Mouse (Mus musculus) macrophage (primary cell): Measurements from ENCODE around the gene Hdgfl3. TPM values are rescaled to one million over a fixed set of nuclear protein-coding genes. Genes with fewer than 3 reads are reported as not detected.

Source experiments
- H3K27ac ChIP-seq: fragments of 350-480 bp; formaldehyde crosslinking; 2 replicates; pipeline ENCODE4 v1.9.0; 2021
- H3K36me3 ChIP-seq: fragments of 350-480 bp; formaldehyde crosslinking; 2 replicates; pipeline ENCODE4 v1.9.0; 2021; ENCODE audit errors: inconsistent target
- H3K4me3 ChIP-seq: fragments of 350-480 bp; formaldehyde crosslinking; 2 replicates; pipeline ENCODE4 v1.9.0; 2021; ENCODE audit errors: inconsistent target
- H3K79me2 ChIP-seq: fragments of 350-480 bp; formaldehyde crosslinking; 2 replicates; pipeline ENCODE4 v1.9.0; 2021; ENCODE audit errors: inconsistent target
- WGBS: methylation state at CpG from one replicate; pipeline ENCODE4 v1.1.7; 2026; ENCODE audit warnings: inconsistent platforms; ENCODE audit not compliant: missing documents; 5-methylcytosine and 5-hydroxymethylcytosine counted together
- polyA plus RNA-seq: library from polyadenylated mRNA; stranded (reverse); fragments of 250-400 nt; gene quantifications from 3 replicates; pipeline ENCODE4 v1.2.4, GENCODE M21; 2018; ENCODE audit warnings: inconsistent platforms

Gene Hdgfl3
- polyA plus RNA-seq, 1 experiment from 2014 or later: 0.17 TPM

GRCm38 (mm10) chr7:81933061-81933600 is 1.1 kb downstream of the Hdgfl3 start:
- Histone ChIP-seq H3K79me2 (no peaks in the 10 kb centered on the region), H3K4me3 (no peak overlapping the region), H3K27ac (no peak overlapping the region), H3K36me3 (no peaks in the 10 kb centered on the region)
- WGBS: 6% methylated on average over 23 of the region's 23 CpGs

DNA sequence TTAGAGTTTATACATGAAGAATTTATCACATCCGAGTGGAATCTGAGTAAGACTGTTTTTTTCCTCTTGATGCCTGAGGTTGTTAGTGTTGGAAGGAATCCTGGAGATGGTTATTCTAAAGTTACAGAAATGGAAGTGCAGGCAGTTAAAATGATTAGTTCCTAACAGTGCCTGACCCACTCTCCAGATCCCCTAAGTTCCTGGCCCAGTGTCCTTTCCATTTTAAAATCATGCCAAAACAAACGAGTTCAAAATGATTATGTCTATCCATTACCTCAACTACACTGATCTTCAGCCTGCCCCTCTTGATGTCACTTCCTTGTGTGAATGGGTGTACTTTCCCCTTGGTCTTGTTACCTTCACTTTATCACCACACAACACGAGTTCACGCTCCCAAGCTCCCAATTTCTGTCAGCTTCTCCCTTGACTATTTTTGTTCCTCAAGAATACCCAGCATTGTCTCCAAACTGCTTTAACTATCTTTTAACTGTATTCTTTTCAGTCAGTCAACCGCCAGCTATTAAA is 1.7 kb downstream of the Hdgfl3 start:
- no peaks in the 10 kb centered on the region for H3K79me2 ChIP-seq
- H3K27ac ChIP-seq: no peak overlapping the region
- no peaks in the 10 kb centered on the region for H3K36me3 ChIP-seq
- H3K4me3 ChIP-seq: no peak overlapping the region
- WGBS: 49% methylated on average over 5 of the region's 5 CpGs

GRCm38 (mm10) chr7:81928998-81929397 is 5.3 kb downstream of the Hdgfl3 start:
- no peaks in the 10 kb centered on the region for H3K79me2 ChIP-seq
- WGBS: 56% methylated on average over 7 of the region's 7 CpGs
- H3K4me3 ChIP-seq: no peak overlapping the region

GRCm38 (mm10) chr7:81921379-81921952 is 12.8 kb downstream of the Hdgfl3 start:
- Histone ChIP-seq H3K4me3 (no peak overlapping the region), H3K79me2 (no peaks in the 10 kb centered on the region), H3K27ac (no peak overlapping the region), H3K36me3 (no peaks in the 10 kb centered on the region)
- 6% methylated on average over 1 of the region's 1 CpGs for WGBS

More at GRCm38 (mm10) chr7:81928998-81929397, 5.3 kb downstream of the Hdgfl3 start:
- Histone ChIP-seq H3K36me3 (no peaks in the 10 kb centered on the region), H3K27ac (no peak overlapping the region)

DNA sequence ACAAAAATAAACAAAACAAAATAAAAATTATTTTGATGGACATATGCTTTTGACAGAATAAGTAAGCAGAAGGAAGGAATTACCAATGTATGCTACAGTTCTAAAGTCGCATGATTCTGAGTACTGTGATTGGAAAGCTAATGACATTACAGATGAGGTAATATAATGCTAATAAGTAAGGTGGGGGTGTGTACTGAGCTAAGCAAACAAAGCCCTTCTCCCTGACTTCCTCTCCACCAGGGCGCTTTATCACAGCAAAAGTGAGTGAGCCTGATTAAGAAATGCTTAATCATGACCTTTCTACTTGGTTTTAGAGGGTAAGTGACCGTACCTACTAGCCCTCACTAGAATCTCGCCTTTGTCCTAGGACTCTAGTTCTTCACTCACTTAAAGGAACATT is 14.0 kb downstream of the Hdgfl3 start:
- H3K27ac ChIP-seq: no peak overlapping the region
- H3K36me3 ChIP-seq: no peaks in the 10 kb centered on the region
- no peak overlapping the region for H3K4me3 ChIP-seq
- H3K79me2 ChIP-seq: no peaks in the 10 kb centered on the region
- 78% methylated on average over 4 of the region's 4 CpGs for WGBS

- WGBS: 89% methylated on average over 5 of the region's 5 CpGs
- no peak overlapping the region for H3K27ac ChIP-seq
- no peaks in the 10 kb centered on the region for H3K36me3 ChIP-seq
- no peak overlapping the region for H3K4me3 ChIP-seq
- no peaks in the 10 kb centered on the region for H3K79me2 ChIP-seq
Measured at GRCm38 (mm10) chr7:81918316-81918715, 16.0 kb downstream of the Hdgfl3 start.

DNA sequence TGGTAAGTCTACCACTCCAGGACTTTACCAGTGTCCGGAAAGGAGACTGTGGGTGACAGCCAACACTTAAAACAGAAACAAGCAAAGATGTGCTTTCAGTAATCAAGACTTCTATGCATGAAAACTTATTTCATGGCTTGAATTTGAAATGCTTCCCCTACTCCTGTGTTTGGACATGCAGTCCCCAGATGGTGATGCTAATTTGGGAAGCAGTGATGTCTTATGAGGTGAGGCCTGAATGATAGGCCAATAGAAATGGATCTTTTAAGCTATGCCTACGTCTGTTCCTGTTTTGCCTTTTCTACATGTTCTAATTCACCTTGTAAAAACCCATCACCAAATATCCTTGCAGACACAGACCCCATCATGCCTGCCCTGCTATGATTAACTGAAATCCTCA is 29.3 kb downstream of the Hdgfl3 start:
- Histone ChIP-seq H3K79me2 (no peaks in the 10 kb centered on the region), H3K4me3 (no peak overlapping the region), H3K36me3 (no peaks in the 10 kb centered on the region), H3K27ac (no peak overlapping the region)
- 96% methylated on average over 2 of the region's 2 CpGs for WGBS

GRCm38 (mm10) chr7:81904094-81904493 is 30.2 kb downstream of the Hdgfl3 start:
- WGBS: 56% methylated on average over 4 of the region's 4 CpGs
- Histone ChIP-seq H3K27ac (no peak overlapping the region), H3K4me3 (no peak overlapping the region), H3K36me3 (no peaks in the 10 kb centered on the region), H3K79me2 (no peaks in the 10 kb centered on the region)

- Histone ChIP-seq H3K79me2 (no peaks in the 10 kb centered on the region), H3K36me3 (no peaks in the 10 kb centered on the region), H3K4me3 (no peak overlapping the region), H3K27ac (no peak overlapping the region)
- 92% methylated on average over 11 of the region's 11 CpGs for WGBS
Measured at GRCm38 (mm10) chr7:81899361-81899760, 34.9 kb downstream of the Hdgfl3 start.

GRCm38 (mm10) chr7:81885128-81885527 is 49.1 kb downstream of the Hdgfl3 start:
- Histone ChIP-seq H3K36me3 (peaks cover 60% of the 10 kb centered on the region), H3K4me3 (no peak overlapping the region), H3K79me2 (no peaks in the 10 kb centered on the region), H3K27ac (no peak overlapping the region)
- 97% methylated on average over 4 of the region's 4 CpGs for WGBS

DNA sequence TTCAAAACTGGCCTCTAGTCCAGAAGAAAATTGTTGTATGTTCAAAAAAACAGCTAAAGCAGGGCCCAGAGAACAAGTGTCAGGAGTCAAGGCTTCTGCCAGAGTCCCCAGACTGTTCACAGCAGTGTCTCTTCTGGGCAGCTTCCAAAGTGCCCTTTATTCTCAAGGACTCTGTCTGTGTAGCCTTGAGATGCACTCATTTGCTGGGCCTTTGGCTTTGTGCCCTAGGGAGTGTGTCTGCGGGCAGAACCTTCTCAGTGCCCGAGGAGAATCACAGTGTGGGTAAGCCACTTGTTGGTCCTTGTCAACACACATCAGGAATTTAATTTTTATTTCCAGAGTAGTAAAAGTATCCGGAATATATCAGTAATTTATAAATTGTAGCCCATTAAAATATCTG is 52.7 kb downstream of the Hdgfl3 start:
- Histone ChIP-seq H3K27ac (no peak overlapping the region), H3K36me3 (peaks cover 81% of the 10 kb centered on the region), H3K4me3 (no peak overlapping the region), H3K79me2 (no peaks in the 10 kb centered on the region)
- WGBS: 93% methylated on average over 3 of the region's 3 CpGs

- no peaks in the 10 kb centered on the region for H3K79me2 ChIP-seq
- 88% methylated on average over 4 of the region's 4 CpGs for WGBS
- H3K36me3 ChIP-seq: peaks cover 82% of the 10 kb centered on the region
- H3K27ac ChIP-seq: no peak overlapping the region
- no peak overlapping the region for H3K4me3 ChIP-seq
Measured at GRCm38 (mm10) chr7:81880797-81881196, 53.5 kb downstream of the Hdgfl3 start.

GRCm38 (mm10) chr7:81880286-81880685 is 54.0 kb downstream of the Hdgfl3 start:
- 95% methylated on average over 5 of the region's 5 CpGs for WGBS
- H3K79me2 ChIP-seq: no peaks in the 10 kb centered on the region
- H3K36me3 ChIP-seq: peaks cover 83% of the 10 kb centered on the region
- H3K4me3 ChIP-seq: no peak overlapping the region
- H3K27ac ChIP-seq: no peak overlapping the region

DNA sequence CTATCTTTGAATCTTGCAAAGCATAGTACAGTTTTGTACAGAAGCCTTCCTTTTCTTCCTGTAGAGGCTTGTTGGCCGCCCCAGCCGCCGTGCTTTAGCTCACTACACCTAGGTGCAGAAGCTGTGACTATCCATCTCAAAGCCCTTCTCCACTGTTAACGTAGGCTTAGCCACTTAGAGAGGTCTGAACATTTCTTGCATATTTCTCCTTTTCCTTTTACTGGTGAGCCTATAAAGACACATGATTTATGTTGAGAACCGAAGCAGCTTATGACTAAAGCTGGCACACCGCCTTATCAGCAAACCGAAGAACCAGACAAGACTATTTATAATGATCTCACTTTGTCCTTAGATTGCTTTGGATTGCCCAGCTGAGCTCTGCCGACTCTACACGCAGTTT is 58.9 kb downstream of the Hdgfl3 start:
- 87% methylated on average over 9 of the region's 9 CpGs for WGBS
- Histone ChIP-seq H3K27ac (no peak overlapping the region), H3K4me3 (no peak overlapping the region), H3K36me3 (peaks cover 72% of the 10 kb centered on the region), H3K79me2 (no peaks in the 10 kb centered on the region)

DNA sequence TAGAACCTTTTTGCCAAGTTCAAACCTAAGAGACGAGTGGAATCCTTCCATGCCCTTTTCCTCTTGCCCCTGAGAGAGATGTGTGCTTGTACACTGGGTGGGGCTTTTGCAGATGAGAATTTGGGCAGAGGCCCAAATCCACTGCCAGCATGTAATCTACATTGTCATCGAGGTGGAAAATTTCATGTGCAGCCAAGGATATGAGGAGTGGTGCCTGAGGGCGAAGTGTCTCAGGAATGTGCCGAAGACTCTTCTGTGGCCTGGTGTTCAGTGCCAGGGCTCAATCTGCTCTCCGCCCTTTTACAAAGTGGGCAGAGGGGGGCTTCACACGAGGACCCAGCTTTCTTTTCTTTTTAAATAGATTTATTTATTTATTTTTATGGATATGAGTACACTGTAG is 59.6 kb downstream of the Hdgfl3 start:
- peaks cover 6% of the 10 kb centered on the region; the same call in 1 of the 2 replicates for H3K79me2 ChIP-seq
- H3K27ac ChIP-seq: no peak overlapping the region
- peaks cover 77% of the 10 kb centered on the region for H3K36me3 ChIP-seq
- 96% methylated on average over 6 of the region's 6 CpGs for WGBS
- H3K4me3 ChIP-seq: no peak overlapping the region
